Mouse (Mus musculus): ENCODE data around the gene Pnma1.
A peak's percentile ranks its signal among the peaks of the same experiment; 100 is the strongest.

DNA sequence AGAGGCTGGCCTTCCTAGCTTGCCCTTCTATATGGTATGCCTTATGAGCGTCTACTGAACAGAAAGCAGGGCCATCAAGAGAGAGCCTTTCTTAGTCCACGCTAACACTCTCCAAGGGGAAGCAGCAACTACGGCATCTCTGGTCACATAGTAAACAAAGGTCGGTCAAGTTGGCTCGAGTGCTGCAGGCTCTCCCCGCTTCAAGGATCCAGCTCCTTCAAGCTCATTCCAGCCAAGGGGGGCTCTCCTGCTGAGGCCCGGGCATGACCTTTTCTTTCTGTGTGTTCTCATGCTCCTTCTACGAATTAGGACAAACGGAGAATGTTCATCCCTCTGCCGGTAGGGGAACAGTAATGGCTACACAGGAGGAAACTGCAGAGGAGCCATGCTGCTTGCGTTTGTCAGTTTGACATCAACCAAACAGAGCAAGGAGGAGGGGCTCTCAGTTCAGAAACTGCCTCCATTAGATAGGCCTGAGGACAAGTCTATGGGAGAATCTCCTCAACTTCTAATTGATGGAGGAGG is 15.4 kb upstream of the Pnma1 start:
- TF ChIP-seq EP300 (IDR thresholded peaks at IDR 0.05) (no peak), CTCF (IDR thresholded peaks at IDR 0.05) (peak; percentile 32; the same call in 1 of the 2 replicates)
